Mouse (Mus musculus) olfactory bulb, adult 2 months (tissue): ENCODE data around the gene Lpar3.

Source experiments
- CTCF ChIP-seq: fragments of 200-500 bp; IDR thresholded peaks from 2 replicates; pipeline ENCODE4 v1.5.1; 2012; ENCODE audit warnings: low read depth, mild to moderate bottlenecking, low read length, moderate library complexity; ENCODE audit not compliant: insufficient read depth
- POLR2A ChIP-seq: fragments of 200-500 bp; IDR thresholded peaks from 2 replicates; pipeline ENCODE4 v1.6.1; 2012; ENCODE audit warnings: mild to moderate bottlenecking, low read depth, low read length, moderate library complexity; ENCODE audit not compliant: insufficient read depth

- no peak for TF ChIP-seq POLR2A
- no peak for TF ChIP-seq CTCF
These were observed 43.4 kb downstream of the Lpar3 start for GRCm38 (mm10) chr3:146264146-146264545.
